Mouse (Mus musculus) embryonic facial prominence, embryonic 10.5 days (tissue): ENCODE measurements at regions not wholly inside any gene's neighbourhood (a gene's known extent, or its start where the extent isn't known, plus 50 kb on each side); places are given as distances from the start of the nearest gene placed in this dataset.

ENCODE experiments used
- DNase-seq: peaks from one replicate; pipeline ENCODE4 v3.0.0-alpha.2; 2017; ENCODE audit warnings: low spot score
- H3K27ac ChIP-seq: fragments of 300-500 bp; sonication (generic); replicated peaks from 2 replicates; pipeline ENCODE4 v1.5.1; 2016; ENCODE audit warnings: mild to moderate bottlenecking
- H3K27me3 ChIP-seq: fragments of 300-500 bp; sonication (generic); replicated peaks from 2 replicates; pipeline ENCODE4 v1.6.1; 2016; ENCODE audit warnings: low read depth, mild to moderate bottlenecking; ENCODE audit not compliant: poor library complexity, severe bottlenecking
- H3K36me3 ChIP-seq: fragments of 300-500 bp; sonication (generic); replicated peaks from 2 replicates; pipeline ENCODE4 v1.6.1; 2016; ENCODE audit warnings: mild to moderate bottlenecking, moderate library complexity
- H3K4me1 ChIP-seq: fragments of 300-500 bp; sonication (generic); 2 replicates; pipeline ENCODE4 v1.6.1; 2016
- H3K4me3 ChIP-seq: fragments of 300-500 bp; sonication (generic); 2 replicates; pipeline ENCODE4 v1.5.1; 2016; ENCODE audit warnings: mild to moderate bottlenecking, moderate library complexity
- H3K9me3 ChIP-seq: fragments of 300-500 bp; sonication (generic); 2 replicates; pipeline ENCODE4 v1.6.1; 2016; ENCODE audit warnings: mild to moderate bottlenecking
- WGBS: fragments of 180-500 bp; shearing (Covaris S2); methylation state at CpG from one replicate; pipeline ENCODE4 v1.1.7; 2016; 5-methylcytosine and 5-hydroxymethylcytosine counted together

DNA sequence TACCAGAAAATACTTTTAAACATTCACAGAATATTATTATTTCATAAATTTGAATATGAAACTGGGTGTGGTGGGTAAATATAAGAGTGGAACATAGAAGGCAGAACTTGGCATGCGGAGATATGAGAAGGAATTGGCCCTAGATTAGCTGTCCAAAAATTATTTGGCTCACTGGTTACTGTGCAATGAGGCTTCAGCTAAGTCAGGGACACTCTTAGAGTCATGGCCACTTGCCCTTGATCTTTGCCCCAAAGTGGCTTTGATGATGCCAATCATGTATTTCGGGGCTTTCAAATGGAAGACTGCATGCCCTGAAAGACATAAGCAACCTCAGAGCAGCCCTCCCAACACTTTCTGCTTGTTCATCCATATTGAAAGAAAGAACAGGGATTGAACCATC, 76.9 kb downstream of the Pxdc1 start:
- WGBS = 86% methylated on average over 2 of the region's 2 CpGs
- DNase-seq = no peak
- no peaks in the 10 kb centered on the region for H3K27me3 ChIP-seq
- 0 out of 2 replicates have a peak, but pooled peaks cover 2% of the 10 kb centered on the region for H3K4me1 ChIP-seq
- H3K27ac ChIP-seq = no peak overlapping the region
- no peak overlapping the region for H3K4me3 ChIP-seq
- H3K9me3 ChIP-seq = no peaks in the 10 kb centered on the region
- H3K36me3 ChIP-seq = no peaks in the 10 kb centered on the region

GRCm38 (mm10) chr13:34575997-34576314, 77.3 kb downstream of the Pxdc1 start:
- H3K4me1 ChIP-seq = 0 out of 2 replicates have a peak, but pooled peaks cover 2% of the 10 kb centered on the region
- H3K27me3 ChIP-seq = no peaks in the 10 kb centered on the region
- H3K9me3 ChIP-seq = no peaks in the 10 kb centered on the region
- 57% methylated on average over 1 of the region's 1 CpGs for WGBS
- no peak overlapping the region for H3K4me3 ChIP-seq
- no peak overlapping the region for H3K27ac ChIP-seq
- DNase-seq = no peak
- H3K36me3 ChIP-seq = no peaks in the 10 kb centered on the region

DNA sequence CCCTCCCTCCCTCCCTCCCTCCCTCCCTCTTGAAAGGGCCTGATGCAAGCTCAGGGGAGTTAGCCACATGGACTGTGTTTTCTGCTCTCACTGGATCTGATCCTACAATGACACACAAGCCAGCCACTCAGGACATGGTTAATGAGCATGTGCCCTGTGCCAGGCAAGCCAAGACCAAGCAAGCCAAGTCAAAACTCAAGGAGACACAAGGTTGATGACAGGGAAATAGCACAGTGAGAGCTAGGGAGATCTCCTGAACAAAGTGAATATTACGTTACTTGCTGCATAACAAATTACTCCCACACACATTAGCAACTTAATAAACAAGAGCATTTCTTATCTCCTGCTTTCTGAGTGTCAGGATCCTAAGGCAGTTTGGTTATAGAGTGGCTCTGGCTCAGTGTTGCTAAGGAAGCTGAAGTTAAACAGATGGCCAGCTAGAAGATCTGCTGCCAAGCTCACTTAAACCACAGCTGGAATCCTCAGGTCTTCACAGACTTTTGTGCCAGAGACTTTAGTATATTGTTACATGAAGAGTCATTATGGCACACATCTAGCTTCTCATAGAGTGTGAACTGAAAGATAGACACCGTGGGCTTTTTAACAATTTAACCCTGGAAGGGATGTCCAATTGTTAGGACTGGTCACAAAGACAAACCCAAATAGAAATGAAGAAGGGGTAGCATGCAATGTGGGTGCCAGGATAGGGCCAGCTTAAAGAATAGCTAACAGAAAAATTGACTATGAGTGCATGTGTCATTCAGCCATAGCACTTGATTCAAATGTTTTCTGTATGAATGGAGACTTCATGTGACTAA, 77.9 kb downstream of the Pxdc1 start:
- no peaks in the 10 kb centered on the region for H3K36me3 ChIP-seq
- 86% methylated on average over 2 of the region's 2 CpGs for WGBS
- H3K4me1 ChIP-seq = 0 out of 2 replicates have a peak, but pooled peaks cover 2% of the 10 kb centered on the region
- no peak for DNase-seq
- H3K4me3 ChIP-seq = no peak overlapping the region
- no peaks in the 10 kb centered on the region for H3K9me3 ChIP-seq
- H3K27me3 ChIP-seq = no peaks in the 10 kb centered on the region
- H3K27ac ChIP-seq = no peak overlapping the region

GRCm38 (mm10) chr13:34569312-34569711, 84.0 kb downstream of the Pxdc1 start:
- WGBS = 74% methylated on average over 2 of the region's 2 CpGs
- no peak overlapping the region for H3K4me3 ChIP-seq
- H3K27ac ChIP-seq = no peak overlapping the region
- H3K9me3 ChIP-seq = no peaks in the 10 kb centered on the region
- H3K36me3 ChIP-seq = no peaks in the 10 kb centered on the region
- no peak for DNase-seq
- H3K27me3 ChIP-seq = no peaks in the 10 kb centered on the region
- H3K4me1 ChIP-seq = no peaks in the 10 kb centered on the region

DNA sequence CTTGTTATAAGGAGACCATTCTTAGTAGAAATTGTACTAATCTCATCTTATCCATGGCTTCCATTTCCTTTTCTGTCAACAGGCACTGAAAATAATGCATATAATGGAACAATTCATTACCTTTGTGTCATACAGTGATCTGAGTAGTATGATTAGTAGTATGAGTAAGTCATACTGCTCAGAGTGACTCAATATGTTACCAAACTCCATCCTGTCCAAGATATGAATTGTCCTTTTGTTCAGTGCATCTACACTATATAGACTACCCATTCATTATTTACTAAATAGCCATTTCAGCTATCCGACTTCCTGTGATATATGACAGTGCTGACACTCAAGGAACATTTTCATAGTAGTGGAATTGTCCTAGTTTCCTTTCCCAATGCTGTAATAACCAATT, 86.6 kb downstream of the Pxdc1 start:
- no peaks in the 10 kb centered on the region for H3K4me1 ChIP-seq
- no peaks in the 10 kb centered on the region for H3K9me3 ChIP-seq
- no peak overlapping the region for H3K4me3 ChIP-seq
- 88% methylated on average over 1 of the region's 1 CpGs for WGBS
- no peaks in the 10 kb centered on the region for H3K27me3 ChIP-seq
- H3K36me3 ChIP-seq = no peaks in the 10 kb centered on the region
- no peak overlapping the region for H3K27ac ChIP-seq
- DNase-seq = no peak

GRCm38 (mm10) chr13:34550130-34550884, 103.0 kb downstream of the Pxdc1 start:
- Histone ChIP-seq H3K36me3 (no peaks in the 10 kb centered on the region), H3K4me3 (no peak overlapping the region), H3K27me3 (no peaks in the 10 kb centered on the region), H3K27ac (no peak overlapping the region), H3K9me3 (no peaks in the 10 kb centered on the region), H3K4me1 (no peaks in the 10 kb centered on the region)
- no peak for DNase-seq
- 67% methylated on average over 5 of the region's 5 CpGs for WGBS

GRCm38 (mm10) chr13:34540646-34541045, 112.6 kb downstream of the Pxdc1 start:
- no peak overlapping the region for H3K27ac ChIP-seq
- H3K9me3 ChIP-seq = no peaks in the 10 kb centered on the region
- no peak for DNase-seq
- no peaks in the 10 kb centered on the region for H3K27me3 ChIP-seq
- no peaks in the 10 kb centered on the region for H3K36me3 ChIP-seq
- H3K4me1 ChIP-seq = no peaks in the 10 kb centered on the region
- no peak overlapping the region for H3K4me3 ChIP-seq
- WGBS = 90% methylated on average over 2 of the region's 2 CpGs

- no peaks in the 10 kb centered on the region for H3K27me3 ChIP-seq
- no peak overlapping the region for H3K27ac ChIP-seq
- peaks cover 3% of the 10 kb centered on the region; the same call in 1 of the 2 replicates for H3K9me3 ChIP-seq
- DNase-seq = no peak
- no peak overlapping the region for H3K4me3 ChIP-seq
- no peaks in the 10 kb centered on the region for H3K36me3 ChIP-seq
- no peaks in the 10 kb centered on the region for H3K4me1 ChIP-seq
- WGBS = 75% methylated on average over 2 of the region's 2 CpGs
These were observed 119.4 kb downstream of the Pxdc1 start for GRCm38 (mm10) chr13:34533896-34534295.

- DNase-seq = no peak
- no peaks in the 10 kb centered on the region for H3K27me3 ChIP-seq
- no peaks in the 10 kb centered on the region for H3K4me1 ChIP-seq
- WGBS = 87% methylated on average over 3 of the region's 3 CpGs
- no peak overlapping the region for H3K4me3 ChIP-seq
- no peaks in the 10 kb centered on the region for H3K9me3 ChIP-seq
- no peaks in the 10 kb centered on the region for H3K36me3 ChIP-seq
- H3K27ac ChIP-seq = no peak overlapping the region
These were observed 142.0 kb downstream of the Pxdc1 start for GRCm38 (mm10) chr13:34511332-34511731.

GRCm38 (mm10) chr13:34507224-34507623, 146.1 kb downstream of the Pxdc1 start:
- Histone ChIP-seq H3K27me3 (no peaks in the 10 kb centered on the region), H3K36me3 (no peaks in the 10 kb centered on the region), H3K9me3 (no peaks in the 10 kb centered on the region), H3K4me1 (no peaks in the 10 kb centered on the region), H3K4me3 (no peak overlapping the region), H3K27ac (no peak overlapping the region)
- no peak for DNase-seq
- WGBS = 78% methylated on average over 2 of the region's 2 CpGs

- no peak for DNase-seq
- no peaks in the 10 kb centered on the region for H3K4me1 ChIP-seq
- no peaks in the 10 kb centered on the region for H3K27me3 ChIP-seq
- 90% methylated on average over 2 of the region's 2 CpGs for WGBS
- no peaks in the 10 kb centered on the region for H3K9me3 ChIP-seq
- H3K27ac ChIP-seq = no peak overlapping the region
- no peaks in the 10 kb centered on the region for H3K36me3 ChIP-seq
- no peak overlapping the region for H3K4me3 ChIP-seq
These were observed 147.4 kb downstream of the Pxdc1 start for GRCm38 (mm10) chr13:34505861-34506260.

- no peaks in the 10 kb centered on the region for H3K9me3 ChIP-seq
- 89% methylated on average over 3 of the region's 3 CpGs for WGBS
- no peak overlapping the region for H3K4me3 ChIP-seq
- H3K36me3 ChIP-seq = no peaks in the 10 kb centered on the region
- DNase-seq = no peak
- no peaks in the 10 kb centered on the region for H3K27me3 ChIP-seq
- no peak overlapping the region for H3K27ac ChIP-seq
- H3K4me1 ChIP-seq = no peaks in the 10 kb centered on the region
These were observed 148.4 kb downstream of the Pxdc1 start for GRCm38 (mm10) chr13:34504879-34505278.

DNA sequence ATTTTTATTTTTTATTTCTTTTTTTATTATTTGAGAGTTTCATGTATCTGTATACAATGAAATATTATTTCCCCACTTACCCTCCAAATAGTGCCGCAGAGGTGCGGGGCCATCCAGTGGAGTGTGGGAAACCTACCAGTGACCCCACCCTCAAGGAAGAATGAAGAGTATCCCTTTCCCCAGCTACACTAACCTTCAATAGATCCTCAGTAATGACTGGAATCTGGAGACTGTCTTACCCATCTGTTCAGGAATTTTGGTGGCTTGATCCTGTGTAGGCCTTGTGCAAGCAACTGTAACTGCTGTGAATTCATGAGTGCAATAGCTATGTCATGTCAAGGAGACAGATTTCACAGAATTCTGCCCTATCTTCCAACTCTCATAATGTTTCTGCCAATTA, 153.9 kb upstream of the Slc22a23 start:
- Histone ChIP-seq H3K9me3 (no peaks in the 10 kb centered on the region), H3K4me3 (no peak overlapping the region), H3K36me3 (no peaks in the 10 kb centered on the region), H3K4me1 (no peaks in the 10 kb centered on the region), H3K27ac (no peak overlapping the region), H3K27me3 (no peaks in the 10 kb centered on the region)
- no peak for DNase-seq
- WGBS = 93% methylated on average over 2 of the region's 2 CpGs
